Mouse (Mus musculus): ENCODE measurements around the gene Rimbp2. TPM values are rescaled to one million over a fixed set of nuclear protein-coding genes. Genes with fewer than 3 reads are reported as not detected.

Rimbp2 gene
- polyA plus RNA-seq, 1 experiment from 2014 or later, result 0.04 TPM

DNA sequence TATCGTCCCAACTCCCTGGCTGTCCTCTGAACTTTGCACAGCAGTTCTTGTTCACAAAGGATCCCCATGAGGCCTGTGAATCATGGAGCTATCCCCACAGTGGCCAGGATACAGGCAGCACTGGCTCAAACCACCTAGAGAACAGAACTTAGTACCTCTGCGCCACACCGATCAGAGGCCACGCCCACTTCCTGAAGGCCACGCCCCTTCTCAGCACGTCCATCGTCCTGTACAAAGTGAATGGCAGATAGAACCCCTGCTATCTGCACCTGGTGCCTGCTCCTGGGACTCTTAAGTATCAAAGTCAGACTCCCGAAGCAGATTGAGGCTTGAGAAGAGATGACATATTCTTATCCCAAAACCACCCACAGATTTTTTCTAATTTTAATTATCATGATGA is 242.7 kb downstream of the Rimbp2 start:
- Histone ChIP-seq H3K4me3 (ENCODE audit: low read length) (no peak overlapping the region), H3K27me3 (ENCODE audit: insufficient read depth, low read length) (no peaks in the 10 kb centered on the region), H3K9me3 (ENCODE audit: low read length) (peaks cover 8% of the 10 kb centered on the region; the same call in 1 of the 2 replicates), H3K4me2 (replicated peaks; ENCODE audit: low read depth, low read length) (no peak overlapping the region), H3K4me1 (ENCODE audit: insufficient read depth, low read length) (no peaks in the 10 kb centered on the region), H3K27ac (ENCODE audit: low read length) (no peak overlapping the region), H3K9ac (replicated peaks; ENCODE audit: low read length) (no peak overlapping the region), H3K36me3 (ENCODE audit: insufficient read depth, low read length) (no peaks in the 10 kb centered on the region)
- 24% methylated on average over 8 of the region's 8 CpGs for WGBS
- peak; percentile 27; the same call in 1 of the 2 replicates for ATAC-seq (ENCODE audit: low FRiP score, low TSS enrichment)

DNA sequence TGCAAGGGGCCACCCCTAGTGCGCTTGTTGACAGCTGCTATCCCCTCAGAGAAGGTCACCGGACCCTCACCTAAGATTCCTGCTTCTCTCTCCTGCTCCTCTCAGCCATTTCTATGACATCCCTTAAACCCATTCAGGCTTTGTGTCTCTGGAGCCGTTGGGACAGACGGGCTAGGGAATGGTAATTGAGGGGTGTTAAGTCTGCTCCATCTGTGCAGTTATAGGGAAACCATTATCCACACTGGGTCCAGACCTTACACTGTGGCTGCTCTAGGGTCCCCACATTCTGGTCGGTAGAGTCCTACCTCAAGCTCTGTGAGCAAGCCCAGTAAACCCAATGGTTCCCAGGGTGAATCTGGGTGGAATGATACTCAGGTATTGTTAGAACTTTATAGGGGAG is 244.4 kb downstream of the Rimbp2 start:
- Histone ChIP-seq H3K4me3 (ENCODE audit: low read length) (no peak overlapping the region), H3K27ac (ENCODE audit: low read length) (no peak overlapping the region), H3K9ac (replicated peaks; ENCODE audit: low read length) (no peak overlapping the region), H3K9me3 (ENCODE audit: low read length) (peaks cover 8% of the 10 kb centered on the region; the same call in 1 of the 2 replicates), H3K36me3 (ENCODE audit: insufficient read depth, low read length) (no peaks in the 10 kb centered on the region), H3K4me1 (ENCODE audit: insufficient read depth, low read length) (no peaks in the 10 kb centered on the region; the same call in 1 of the 2 replicates), H3K4me2 (replicated peaks; ENCODE audit: low read depth, low read length) (no peak overlapping the region), H3K27me3 (ENCODE audit: insufficient read depth, low read length) (no peaks in the 10 kb centered on the region)
- WGBS, result 67% methylated on average over 5 of the region's 5 CpGs
- ATAC-seq (ENCODE audit: low FRiP score, low TSS enrichment), result no peak

Other genes starting within 250 kb of the Rimbp2 start
- 36.7 and 43.6 TPM in 2 replicates for gene Stx2, start 55.1 kb upstream of the Rimbp2 start, polyA plus RNA-seq (2015; fragmentation: Nextera tagmentation; extraction: Ambion mirVana)
- gene Ran, start 66.6 kb upstream of the Rimbp2 start, polyA plus RNA-seq (2015; fragmentation: Nextera tagmentation; extraction: Ambion mirVana), result 613 and 614 TPM in 2 replicates
- 1.2 and 1.7 TPM in 2 replicates for gene Adgrd1, start 143.3 kb upstream of the Rimbp2 start, polyA plus RNA-seq (2015; fragmentation: Nextera tagmentation; extraction: Ambion mirVana)

All from kidney, embryonic 16.5 days (tissue).